Mouse (Mus musculus) ES-E14 (cell line): ENCODE data around the gene Apbb2. TPM values are rescaled to one million over a fixed set of nuclear protein-coding genes. Genes with fewer than 3 reads are reported as not detected.

Source experiments
- DNase-seq: peaks from one replicate; pipeline ENCODE4 v3.0.0-alpha.2; 2013; ENCODE audit warnings: low read depth, low spot score
- H3K27ac ChIP-seq: 2 replicates; pipeline ENCODE4 v1.5.1; 2012; ENCODE audit warnings: low read depth, mild to moderate bottlenecking, low read length, moderate library complexity, mixed read lengths; ENCODE audit not compliant: poor library complexity, insufficient read depth, severe bottlenecking
- H3K36me3 ChIP-seq: 2 replicates; pipeline ENCODE4 v1.6.1; 2012; ENCODE audit warnings: mild to moderate bottlenecking, low read length, moderate library complexity, mixed read lengths; ENCODE audit not compliant: control insufficient read depth, poor library complexity, insufficient read depth, severe bottlenecking
- H3K4me1 ChIP-seq, 2 experiments: fragments of 150-350 bp in 1 of 2; sonication (generic) in 1 of 2; 2 replicates each; pipeline ENCODE4 v1.6.1; 2012; ENCODE audit warnings: low read length in 2 of 2, mild to moderate bottlenecking in 1 of 2, mixed read lengths in 1 of 2; ENCODE audit not compliant: control insufficient read depth in 2 of 2, insufficient read depth in 2 of 2, poor library complexity in 1 of 2
- H3K4me3 ChIP-seq, 2 experiments: fragments of 150-350 bp in 1 of 2; sonication (generic) in 1 of 2; 2 replicates each; pipeline ENCODE4 v1.5.1; 2012; ENCODE audit warnings: low read length in 2 of 2, low read depth in 1 of 2, mild to moderate bottlenecking in 1 of 2, mixed read lengths in 1 of 2; ENCODE audit not compliant: insufficient read depth in 1 of 2, poor library complexity in 1 of 2, severe bottlenecking in 1 of 2
- H3K9ac ChIP-seq: 2 replicates; pipeline ENCODE4 v1.6.1; 2012; ENCODE audit warnings: low read depth, mild to moderate bottlenecking, low read length, mixed read lengths; ENCODE audit not compliant: poor library complexity, insufficient read depth, severe bottlenecking
- H3K9me3 ChIP-seq: fragments of 150-350 bp; sonication (generic); 2 replicates; pipeline ENCODE4 v1.6.1; 2012; ENCODE audit warnings: low read depth, mild to moderate bottlenecking, low read length; ENCODE audit not compliant: control insufficient read depth, insufficient read depth
- CHD2 ChIP-seq: IDR thresholded peaks from 2 replicates; pipeline ENCODE4 v1.6.1; 2014; ENCODE audit warnings: mild to moderate bottlenecking, low read depth, low read length, inconsistent platforms
- HCFC1 ChIP-seq: IDR thresholded peaks from 2 replicates; pipeline ENCODE4 v1.6.1; 2012; ENCODE audit warnings: low read length, inconsistent platforms, borderline replicate concordance; ENCODE audit not compliant: insufficient read depth
- MAFK ChIP-seq: IDR thresholded peaks from 2 replicates; pipeline ENCODE4 v1.6.1; 2014; ENCODE audit warnings: mild to moderate bottlenecking, low read depth, low read length, inconsistent platforms; ENCODE audit not compliant: insufficient read depth
- ZC3H11A ChIP-seq: IDR thresholded peaks from 2 replicates; pipeline ENCODE4 v1.6.1; 2012; ENCODE audit warnings: low read depth, mild to moderate bottlenecking, inconsistent platforms, low read length, borderline replicate concordance
- ZNF384 ChIP-seq: IDR thresholded peaks from 2 replicates; pipeline ENCODE4 v1.6.1; 2012; ENCODE audit warnings: low read depth, low read length, inconsistent platforms
- in situ Hi-C, 2 experiments: fragments of 600-800 bp; cut with MboI; formaldehyde crosslinking; loops; one replicate each; pipeline ENCODE4 v1.15.1; 2025; ENCODE audit warnings: low sequenced_read_pairs in 2 of 2, inconsistent platforms in 1 of 2; ENCODE audit not compliant: unreplicated experiment in 2 of 2
- total RNA-seq: library from RNA; depleted of rRNA; stranded (reverse); fragments of 300-350 nt; gene quantifications from 2 replicates; pipeline ENCODE4 v1.2.3, GENCODE M21; 2012

The Apbb2 gene
- total RNA-seq, 1 experiment: 15.3 TPM

GRCm38 (mm10) chr5:66455271-66455670, 163.3 kb downstream of the Apbb2 start:
- Histone ChIP-seq H3K4me3 (no peak overlapping the region), H3K27ac (no peak overlapping the region), H3K9me3 (no peaks in the 10 kb centered on the region), H3K4me1 (no peaks in the 10 kb centered on the region), H3K36me3 (peaks cover 5% of the 10 kb centered on the region), H3K9ac (no peak overlapping the region)
- in situ Hi-C loops: no loop called here
- no peak for TF ChIP-seq CHD2
- TF ChIP-seq ZNF384: no peak
- TF ChIP-seq HCFC1: no peak
- TF ChIP-seq MAFK: no peak
- no peak for TF ChIP-seq ZC3H11A
- DNase-seq: no peak

DNA sequence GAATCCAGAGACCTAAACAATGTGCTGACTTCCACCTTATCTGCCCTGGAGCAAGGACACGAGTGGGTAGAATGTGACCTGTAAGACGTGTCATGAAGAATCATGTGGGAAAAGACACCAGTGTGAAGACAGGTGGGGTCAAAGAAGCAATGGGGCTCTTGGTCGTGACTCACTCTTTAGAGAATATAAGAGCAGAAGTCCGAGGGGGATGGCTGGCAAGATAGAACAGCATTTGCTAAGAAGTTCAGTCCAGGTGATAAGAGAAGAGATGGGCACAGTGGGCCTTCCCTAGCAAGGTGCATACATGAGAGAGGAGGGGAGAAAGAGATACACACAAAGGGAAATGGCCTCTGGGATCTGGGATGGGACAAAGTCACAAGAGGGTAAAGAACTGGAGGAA, 163.8 kb downstream of the Apbb2 start:
- H3K9ac ChIP-seq: no peak overlapping the region

DNA sequence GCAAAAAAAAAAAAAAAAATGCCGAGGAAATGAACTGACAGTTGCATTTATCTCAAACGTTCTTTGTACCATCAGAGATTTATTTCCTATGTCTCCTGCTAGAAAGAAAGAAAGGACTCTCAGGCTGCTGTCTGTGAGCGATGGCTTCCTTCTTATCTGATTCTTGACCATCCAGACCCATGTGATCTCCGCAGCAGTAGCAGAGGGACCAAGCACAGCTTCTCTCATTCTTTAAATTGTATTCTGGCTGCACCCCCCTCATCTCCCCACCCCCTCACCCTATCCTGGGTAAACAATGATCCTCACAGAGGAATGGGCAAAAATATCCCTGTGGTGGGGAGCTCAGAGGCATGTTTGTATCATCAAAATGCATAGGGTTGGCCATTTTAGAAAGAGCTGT, 165.5 kb downstream of the Apbb2 start:
- no peak overlapping the region for H3K4me3 ChIP-seq
- in situ Hi-C loops: no loop called here
- peaks cover 5% of the 10 kb centered on the region for H3K36me3 ChIP-seq
- no peaks in the 10 kb centered on the region for H3K9me3 ChIP-seq
- no peak for DNase-seq
- no peak overlapping the region for H3K27ac ChIP-seq
- no peak for TF ChIP-seq CHD2
- TF ChIP-seq MAFK: no peak
- no peak for TF ChIP-seq HCFC1
- no peak for TF ChIP-seq ZC3H11A
- no peak for TF ChIP-seq ZNF384
- H3K9ac ChIP-seq: no peak overlapping the region
- no peaks in the 10 kb centered on the region for H3K4me1 ChIP-seq

More for the DNA sequence above, 163.8 kb downstream of the Apbb2 start:
- DNase-seq: no peak
- Histone ChIP-seq H3K36me3 (peaks cover 5% of the 10 kb centered on the region), H3K27ac (no peak overlapping the region), H3K4me1 (no peaks in the 10 kb centered on the region), H3K9me3 (no peaks in the 10 kb centered on the region), H3K4me3 (no peak overlapping the region)
- TF ChIP-seq HCFC1: no peak
- no peak for TF ChIP-seq ZNF384
- TF ChIP-seq CHD2: no peak
- TF ChIP-seq ZC3H11A: no peak
- no peak for TF ChIP-seq MAFK
- in situ Hi-C loops: no loop called here

DNA sequence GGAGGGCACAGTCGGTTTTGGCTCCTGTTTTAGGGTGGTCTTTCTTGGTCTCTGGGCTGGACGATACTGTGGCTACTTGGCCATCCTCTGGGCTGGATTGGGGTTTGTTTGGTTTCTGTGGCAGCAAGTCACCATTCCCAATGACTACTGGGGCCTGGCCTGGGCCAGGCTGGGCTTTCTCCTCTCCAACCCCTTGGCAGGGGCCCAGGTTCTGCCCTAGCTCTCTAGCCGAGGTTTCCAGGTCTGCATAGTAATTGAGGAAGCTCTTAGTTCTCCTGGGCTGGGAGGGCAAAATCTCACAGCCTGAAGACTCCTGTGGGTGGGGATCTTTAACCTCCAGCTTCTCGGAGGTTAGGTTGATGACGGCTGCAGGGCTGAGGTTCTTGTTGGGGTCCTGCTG, 167.0 kb downstream of the Apbb2 start:
- Histone ChIP-seq H3K9me3 (no peaks in the 10 kb centered on the region), H3K36me3 (peaks cover 5% of the 10 kb centered on the region), H3K4me3 (no peak overlapping the region), H3K4me1 (no peaks in the 10 kb centered on the region), H3K27ac (no peak overlapping the region), H3K9ac (no peak overlapping the region)
- in situ Hi-C loops: no loop called here
- DNase-seq: no peak
- TF ChIP-seq HCFC1 (no peak), ZNF384 (no peak), MAFK (no peak), CHD2 (no peak), ZC3H11A (no peak)

- Histone ChIP-seq H3K36me3 (no peaks in the 10 kb centered on the region), H3K9ac (no peak overlapping the region), H3K27ac (no peak overlapping the region), H3K9me3 (no peaks in the 10 kb centered on the region), H3K4me1 (no peaks in the 10 kb centered on the region), H3K4me3 (no peak overlapping the region)
- in situ Hi-C loops: no loop called here
- TF ChIP-seq HCFC1: no peak
- no peak for TF ChIP-seq ZC3H11A
- no peak for TF ChIP-seq MAFK
- no peak for TF ChIP-seq ZNF384
- TF ChIP-seq CHD2: no peak
- no peak for DNase-seq
These were observed 173.1 kb downstream of the Apbb2 start for GRCm38 (mm10) chr5:66445497-66445896.
